Mouse (Mus musculus) WW6 (cell line): Measurements from ENCODE around the gene Zdhhc5.

Source experiments
- DNase-seq: peaks from one replicate; pipeline ENCODE4 v3.0.0-alpha.2; 2013; ENCODE audit warnings: low read depth, low spot score

The Zdhhc5 gene

GRCm38 (mm10) chr2:84647051-84647568 is 67.9 kb downstream of the Zdhhc5 start:
- no peak for DNase-seq

DNA sequence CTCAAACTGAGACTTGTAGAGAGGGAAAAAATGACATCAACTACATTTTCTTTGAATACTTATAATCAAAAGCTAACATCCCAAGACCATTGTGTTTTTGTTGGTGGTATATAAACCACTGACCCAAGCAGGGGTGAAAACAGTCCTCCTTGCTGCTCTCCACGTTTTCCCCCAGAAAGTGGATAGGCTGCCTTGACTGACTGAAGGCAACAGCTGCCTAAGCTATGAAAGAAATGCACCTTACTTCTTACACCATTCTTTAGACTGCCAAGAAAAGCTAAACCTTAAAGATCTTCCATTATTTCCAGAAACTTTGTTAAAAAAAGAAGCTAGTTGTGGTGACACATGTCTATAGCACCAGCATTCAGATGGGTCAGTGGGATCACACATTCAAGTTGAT is 68.8 kb downstream of the Zdhhc5 start:
- DNase-seq, result no peak

- DNase-seq, result no peak
These were observed 74.1 kb downstream of the Zdhhc5 start for GRCm38 (mm10) chr2:84640833-84641232.

- DNase-seq, result no peak
These were observed 76.4 kb downstream of the Zdhhc5 start for GRCm38 (mm10) chr2:84638428-84639220.
